Mouse (Mus musculus) layer of hippocampus, adult 9-10 months (tissue): ENCODE results near the gene Tff3.

ENCODE experiments used
- DNase-seq: peaks from one replicate; pipeline ENCODE4 v3.0.0; 2022; ENCODE audit warnings: low spot score

Tff3 gene

GRCm38 (mm10) chr17:31121975-31122374, 7.5 kb downstream of the Tff3 start:
- no peak for DNase-seq

GRCm38 (mm10) chr17:31119429-31119828, 10.0 kb downstream of the Tff3 start:
- peak; percentile 83 for DNase-seq

GRCm38 (mm10) chr17:31117946-31118345, 11.5 kb downstream of the Tff3 start:
- DNase-seq, result no peak

- no peak for DNase-seq
Measured at GRCm38 (mm10) chr17:31116063-31116462, 13.4 kb downstream of the Tff3 start.

GRCm38 (mm10) chr17:31113191-31113856, 16.1 kb downstream of the Tff3 start:
- peak; percentile 31 for DNase-seq

- DNase-seq, result no peak
Measured at GRCm38 (mm10) chr17:31108388-31108787, 21.1 kb downstream of the Tff3 start.

- DNase-seq, result no peak
Measured at GRCm38 (mm10) chr17:31103823-31104222, 25.6 kb downstream of the Tff3 start.

GRCm38 (mm10) chr17:31103007-31103570, 26.4 kb downstream of the Tff3 start:
- DNase-seq, result no peak

GRCm38 (mm10) chr17:31098788-31099187, 30.7 kb downstream of the Tff3 start:
- no peak for DNase-seq

GRCm38 (mm10) chr17:31096893-31097292, 32.6 kb downstream of the Tff3 start:
- DNase-seq, result no peak

GRCm38 (mm10) chr17:31095570-31095969, 33.9 kb downstream of the Tff3 start:
- DNase-seq, result no peak

- DNase-seq, result no peak
Measured at GRCm38 (mm10) chr17:31094781-31095180, 34.7 kb downstream of the Tff3 start.

GRCm38 (mm10) chr17:31091023-31091735, 38.3 kb downstream of the Tff3 start:
- DNase-seq, result no peak

- no peak for DNase-seq
Measured at GRCm38 (mm10) chr17:31089848-31090247, 39.6 kb downstream of the Tff3 start.

GRCm38 (mm10) chr17:31088711-31089110, 40.7 kb downstream of the Tff3 start:
- DNase-seq, result no peak

GRCm38 (mm10) chr17:31086196-31086595, 43.2 kb downstream of the Tff3 start:
- DNase-seq, result no peak

GRCm38 (mm10) chr17:31085519-31085918, 43.9 kb downstream of the Tff3 start:
- DNase-seq, result no peak

GRCm38 (mm10) chr17:31082296-31083078, 47.0 kb downstream of the Tff3 start:
- DNase-seq, result no peak

GRCm38 (mm10) chr17:31079078-31079840, 50.2 kb downstream of the Tff3 start:
- no peak for DNase-seq

- no peak for DNase-seq
Measured at GRCm38 (mm10) chr17:31078581-31078980, 50.9 kb downstream of the Tff3 start.

GRCm38 (mm10) chr17:31077561-31077960, 51.9 kb downstream of the Tff3 start:
- DNase-seq, result no peak

- DNase-seq, result no peak
Measured at GRCm38 (mm10) chr17:31075471-31075870, 54.0 kb downstream of the Tff3 start.
